Mouse (Mus musculus): Measurements from ENCODE around the gene Capn1.

Gene Capn1

DNA sequence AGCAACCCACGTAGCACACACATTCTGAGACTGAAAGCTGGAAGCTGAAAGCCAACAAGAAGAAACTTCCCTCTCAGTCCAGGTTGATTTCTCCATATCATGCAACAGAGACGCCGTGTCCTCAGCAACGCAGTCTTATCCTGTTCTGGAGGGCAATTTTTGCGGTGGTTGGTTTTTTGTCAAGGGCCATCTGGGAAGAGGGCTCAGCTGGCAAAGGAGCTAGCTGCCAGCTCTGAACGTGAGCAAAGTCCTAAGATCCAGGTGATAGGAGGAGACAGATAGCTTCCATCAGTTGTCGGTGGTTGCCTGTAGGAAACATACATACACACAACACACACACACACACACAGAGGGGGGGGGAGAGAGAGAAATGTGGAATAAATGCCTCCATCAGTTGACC is 22.6 kb upstream of the Capn1 start:
- DNase-seq (ENCODE audit: low read depth) = no peak

DNA sequence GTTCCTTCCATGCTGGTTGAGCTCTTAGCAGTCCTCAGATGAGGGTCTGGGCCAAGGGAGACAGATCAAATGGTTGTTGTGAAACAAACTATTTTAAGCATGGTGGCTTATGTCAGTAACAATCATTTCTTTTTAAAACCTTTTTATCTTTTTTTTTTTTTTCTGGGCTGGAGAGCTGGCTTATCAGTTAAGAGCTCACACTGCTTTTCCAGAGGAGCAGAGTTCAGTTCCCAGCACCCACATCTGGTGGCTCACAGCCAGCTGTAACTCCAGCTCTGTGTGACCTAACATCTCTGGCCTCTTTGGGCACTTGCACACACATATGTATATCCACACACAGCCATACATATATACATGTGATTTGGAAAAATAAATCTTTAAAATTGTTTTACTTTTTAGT is 22.0 kb upstream of the Capn1 start:
- no peak for DNase-seq (ENCODE audit: low read depth)

GRCm38 (mm10) chr19:6035966-6036585 is 20.4 kb upstream of the Capn1 start:
- DNase-seq (ENCODE audit: low read depth) = no peak

DNA sequence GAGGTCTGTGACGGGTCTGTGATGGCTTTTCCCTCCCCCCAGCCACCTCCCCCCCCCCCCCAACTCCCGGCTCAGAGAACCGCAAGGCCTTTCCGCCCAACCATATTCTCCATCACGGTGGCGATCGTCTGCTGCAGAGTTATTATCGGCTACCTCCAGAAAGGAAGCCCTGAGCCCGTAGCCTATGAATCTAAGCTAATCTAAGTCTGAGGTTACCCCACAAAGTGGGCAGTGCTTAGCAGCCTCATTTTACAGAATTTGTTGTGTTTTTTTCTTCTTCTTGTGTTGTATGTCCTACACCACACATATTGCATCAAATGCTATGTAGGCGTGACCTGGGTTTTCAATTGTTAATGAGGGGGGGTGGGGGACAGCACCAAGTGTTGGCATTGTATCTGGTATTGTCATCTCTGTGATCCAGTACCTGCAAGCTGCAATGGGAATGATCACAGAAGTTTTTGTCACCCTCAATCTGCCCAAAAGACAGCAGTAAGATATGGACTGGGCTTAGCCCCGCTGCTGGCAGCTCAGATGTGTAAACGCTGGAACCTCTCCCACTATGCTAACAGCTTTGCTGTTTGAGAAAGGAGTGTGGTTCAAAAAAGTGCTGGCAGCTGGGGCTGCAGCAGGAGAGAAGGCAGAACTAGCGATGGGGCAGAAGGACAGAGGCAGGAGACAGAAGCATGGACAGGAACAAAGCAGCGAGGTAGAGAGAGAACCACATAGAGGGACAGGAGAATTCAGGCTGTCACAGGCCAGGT is 15.0 kb upstream of the Capn1 start:
- DNase-seq (ENCODE audit: low read depth) = no peak

GRCm38 (mm10) chr19:6029426-6029825 is 13.7 kb upstream of the Capn1 start:
- no peak for DNase-seq (ENCODE audit: low read depth)

- no peak for DNase-seq (ENCODE audit: low read depth)
Observed at GRCm38 (mm10) chr19:6028991-6029390, 13.3 kb upstream of the Capn1 start.

GRCm38 (mm10) chr19:6023930-6024329 is 8.2 kb upstream of the Capn1 start:
- DNase-seq (ENCODE audit: low read depth) = no peak

- no peak for DNase-seq (ENCODE audit: low read depth)
Observed at GRCm38 (mm10) chr19:6023059-6023458, 7.4 kb upstream of the Capn1 start.

- no peak for DNase-seq (ENCODE audit: low read depth)
Observed at GRCm38 (mm10) chr19:6020276-6020675, 4.6 kb upstream of the Capn1 start.

DNA sequence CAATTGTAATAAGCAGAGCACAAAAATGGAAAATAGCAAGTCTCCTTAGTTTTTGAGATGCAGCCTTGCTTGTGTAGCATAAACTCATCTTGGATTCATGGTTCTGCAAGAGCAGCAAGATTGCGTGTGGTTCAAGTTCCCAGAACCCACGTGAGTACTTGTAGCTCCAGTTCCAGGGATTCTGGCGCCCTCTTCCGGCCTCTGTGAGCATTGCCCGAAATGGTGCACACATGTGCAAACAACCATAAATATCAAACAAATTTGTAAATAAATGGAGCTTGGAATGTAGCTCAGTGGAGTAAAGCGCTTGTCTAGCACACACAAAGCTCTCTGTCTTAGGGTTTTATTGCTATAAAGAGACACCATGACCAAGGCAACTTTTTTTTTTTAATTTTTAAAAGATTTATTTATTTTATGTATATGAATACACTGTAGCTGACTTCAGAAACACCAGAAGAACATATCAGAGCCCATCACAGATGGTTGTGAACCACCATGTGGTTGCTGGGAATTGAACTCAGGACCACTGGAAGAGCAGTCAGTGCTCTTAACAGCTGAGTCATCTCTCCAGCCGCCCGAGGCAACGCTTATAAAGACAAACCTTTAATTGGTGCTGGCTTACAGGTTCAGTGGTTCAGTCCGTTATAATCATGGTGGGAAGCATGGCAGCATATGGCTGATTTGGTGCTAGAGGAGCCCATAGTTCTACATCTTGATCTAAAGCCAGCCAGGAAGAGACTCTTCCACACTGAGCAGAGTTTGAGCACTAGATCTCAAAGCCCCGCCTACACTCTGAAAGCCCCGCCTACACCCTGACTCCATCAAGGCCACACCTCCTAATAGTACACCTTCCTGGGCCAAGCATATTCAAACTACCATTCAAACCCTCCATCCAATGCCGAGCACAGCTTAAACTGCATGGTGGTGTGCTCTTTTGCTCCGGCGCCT is 2.7 kb upstream of the Capn1 start:
- DNase-seq (ENCODE audit: low read depth) = peak; percentile 88

- DNase-seq (ENCODE audit: low read depth) = no peak
Observed at GRCm38 (mm10) chr19:6016532-6016931, 835 bp upstream of the Capn1 start.

DNA sequence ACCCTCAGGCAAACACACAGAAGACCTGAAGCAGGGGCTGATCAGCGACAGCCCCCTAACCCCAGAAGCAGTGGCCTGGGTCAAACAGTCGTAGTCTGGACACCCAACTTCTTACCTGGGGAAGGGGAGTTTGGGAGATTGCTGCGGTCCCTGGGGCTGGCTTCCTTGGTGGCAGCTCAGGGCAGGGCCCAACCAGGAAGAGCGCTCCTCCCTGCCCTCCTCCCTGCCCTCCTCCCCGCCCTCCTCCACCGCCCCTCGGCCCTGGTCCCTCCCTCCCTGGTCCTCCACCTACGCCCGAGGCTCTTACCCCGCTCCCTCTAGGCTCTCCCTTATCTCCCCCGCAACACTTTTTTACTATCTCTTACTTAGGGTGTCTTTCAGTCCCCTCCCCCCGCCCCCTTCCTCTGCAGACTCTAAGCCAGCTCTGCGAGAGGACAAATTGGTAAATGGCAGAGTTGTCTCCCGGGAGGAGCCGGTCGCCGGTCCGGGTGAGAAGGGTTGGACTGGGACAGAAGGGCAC is 646 bp downstream of the Capn1 start:
- DNase-seq (ENCODE audit: low read depth) = peak; percentile 52

- DNase-seq (ENCODE audit: low read depth) = no peak
Observed at GRCm38 (mm10) chr19:6013691-6014090, 2.0 kb downstream of the Capn1 start.

DNA sequence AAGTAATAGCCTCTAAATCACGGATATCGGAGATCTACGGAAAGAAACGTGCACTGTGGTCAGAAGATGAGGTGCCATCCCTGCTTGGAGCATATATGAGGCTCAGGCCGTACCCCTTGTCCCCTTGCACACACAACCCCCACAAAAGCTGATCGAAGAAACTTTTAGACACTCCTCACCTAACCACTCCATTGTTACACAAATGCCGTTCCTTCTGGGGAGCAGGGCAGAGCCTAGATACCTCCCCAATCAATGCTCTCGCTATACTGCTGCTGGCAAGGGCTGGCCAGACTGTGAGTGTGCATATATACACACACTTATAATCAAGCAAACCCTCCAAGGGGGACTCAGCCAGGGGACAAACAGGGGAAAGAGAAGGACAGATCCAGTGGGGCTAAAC is 6.6 kb downstream of the Capn1 start:
- no peak for DNase-seq (ENCODE audit: low read depth)

DNA sequence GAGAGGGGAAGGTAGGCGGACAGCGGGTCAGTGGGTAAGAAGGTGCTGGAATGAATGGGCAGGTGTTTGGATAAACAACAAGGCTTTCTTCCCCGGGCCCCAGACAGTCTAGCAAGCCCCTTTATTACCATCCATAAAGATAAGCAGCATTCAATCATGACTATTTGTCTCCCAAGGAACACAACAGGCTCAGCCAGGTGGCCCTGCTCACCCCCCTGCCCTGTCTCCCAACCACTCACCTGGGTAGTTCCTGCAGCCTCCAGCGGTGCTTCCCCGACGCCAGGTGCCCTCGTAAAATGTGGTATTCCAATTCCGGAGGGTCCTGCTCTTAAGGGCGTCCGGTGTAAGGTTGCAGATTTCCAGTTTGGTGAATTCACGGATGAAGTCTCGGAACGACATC is 8.7 kb downstream of the Capn1 start:
- no peak for DNase-seq (ENCODE audit: low read depth)

- no peak for DNase-seq (ENCODE audit: low read depth)
Observed at GRCm38 (mm10) chr19:6005541-6005940, 10.2 kb downstream of the Capn1 start.

DNA sequence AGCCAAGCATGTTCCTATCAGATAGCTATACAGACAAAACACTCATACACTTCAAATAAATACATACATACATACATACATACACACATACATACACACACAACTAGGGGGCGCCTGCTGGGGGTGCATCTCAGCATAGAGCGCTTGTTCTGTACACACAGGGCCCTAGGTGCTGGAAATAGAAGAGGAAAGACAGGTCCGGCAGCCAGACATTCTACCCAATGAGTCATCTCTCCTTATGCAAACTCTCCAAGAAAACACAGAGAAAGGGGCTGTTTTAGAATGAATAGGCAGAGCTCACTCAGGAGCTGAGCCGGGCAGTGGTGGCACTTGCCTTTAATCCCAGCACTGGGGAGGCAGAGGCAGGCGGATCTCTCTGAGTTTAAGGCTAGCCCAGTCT is 15.7 kb downstream of the Capn1 start:
- no peak for DNase-seq (ENCODE audit: low read depth)

DNA sequence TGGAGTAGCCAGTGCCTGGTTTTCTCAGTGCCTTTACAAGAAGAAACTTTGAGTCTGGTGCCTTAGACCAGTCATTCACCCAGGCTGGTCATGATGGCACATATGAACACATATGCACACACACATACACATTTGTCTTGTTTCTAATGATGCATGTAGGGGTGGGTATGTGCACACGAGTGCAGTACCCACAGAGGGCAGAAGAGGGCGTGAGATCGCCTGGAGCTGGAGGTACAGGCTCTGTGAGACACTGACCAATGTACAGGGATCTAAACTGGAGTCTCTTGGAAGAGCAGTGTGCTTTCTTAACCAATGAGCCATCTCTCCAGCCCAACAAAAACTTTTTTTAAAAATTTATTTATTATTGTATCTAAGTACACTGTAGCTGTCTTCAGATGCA is 17.5 kb downstream of the Capn1 start:
- no peak for DNase-seq (ENCODE audit: low read depth)

DNA sequence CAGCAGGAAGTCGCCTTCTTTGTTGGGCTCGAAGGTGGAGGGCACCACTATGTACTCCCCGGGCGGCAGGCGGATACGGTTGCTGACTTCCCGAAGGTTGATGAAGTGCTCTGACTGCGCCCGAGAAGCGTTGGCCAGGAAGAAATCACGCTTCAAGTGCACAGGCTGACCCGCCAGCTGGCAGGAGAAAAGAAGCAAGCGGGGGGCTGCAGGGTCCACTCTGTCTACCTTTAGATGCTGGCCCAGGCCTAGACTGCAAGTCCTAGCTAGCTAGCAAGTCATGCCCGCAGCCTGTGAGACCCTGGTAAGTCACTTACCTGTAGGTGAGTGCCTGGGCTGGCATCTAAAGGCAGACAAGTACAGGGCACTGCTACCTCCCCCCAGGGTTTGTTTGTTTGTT is 21.0 kb downstream of the Capn1 start:
- no peak for DNase-seq (ENCODE audit: low read depth)

DNA sequence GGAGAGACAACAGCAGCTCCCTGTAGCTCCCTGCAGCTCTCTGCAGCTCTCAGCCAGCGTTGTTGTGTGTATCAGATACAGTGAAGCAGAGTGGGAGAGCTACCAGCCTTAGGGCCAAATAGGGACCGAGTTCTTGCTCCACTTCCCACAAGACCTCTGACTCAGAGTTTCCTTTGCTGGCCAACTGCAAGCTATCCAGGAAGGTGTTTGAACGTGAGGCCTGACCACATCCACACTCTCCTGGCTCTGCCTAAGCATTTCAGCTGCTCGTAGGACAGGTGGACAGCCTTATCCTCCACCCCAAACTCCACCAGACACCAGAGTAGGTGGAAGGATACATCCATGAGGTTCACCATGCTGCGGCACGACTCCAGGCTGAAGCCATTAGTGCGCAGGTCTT is 23.7 kb downstream of the Capn1 start:
- DNase-seq (ENCODE audit: low read depth) = no peak

DNA sequence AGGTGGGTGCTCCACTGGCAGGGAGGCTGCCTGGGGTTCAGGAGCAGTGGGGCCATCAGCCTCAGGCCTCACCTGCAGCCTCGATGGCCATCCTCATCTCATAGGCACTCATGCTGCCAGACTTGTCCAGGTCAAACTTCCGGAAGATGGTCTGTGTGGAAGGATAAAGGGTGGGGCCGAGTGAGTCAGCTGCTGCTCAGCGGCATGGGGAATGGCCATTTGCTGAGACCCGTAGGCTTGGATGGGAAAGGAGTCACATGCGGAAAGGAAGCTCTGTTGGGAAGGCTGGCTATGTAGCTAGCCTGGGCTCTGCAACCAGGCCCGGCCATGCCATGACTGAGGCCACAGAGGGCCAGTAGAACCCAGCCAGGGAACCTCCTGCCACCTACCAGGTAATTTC is 24.2 kb downstream of the Capn1 start:
- DNase-seq (ENCODE audit: low read depth) = no peak

GRCm38 (mm10) chr19:5990921-5991320 is 24.8 kb downstream of the Capn1 start:
- no peak for DNase-seq (ENCODE audit: low read depth)

GRCm38 (mm10) chr19:5990033-5990432 is 25.7 kb downstream of the Capn1 start:
- DNase-seq (ENCODE audit: low read depth) = no peak

Measured in c-Kit-positive CD71-negative TER-119-negative erythroid progenitor cells, embryonic 14.5 days (primary cell).